Mouse (Mus musculus): Measurements from ENCODE around the gene Sntb2. TPM values are rescaled to one million over a fixed set of nuclear protein-coding genes. Genes with fewer than 3 reads are reported as not detected.
"Not testable (repeated sequence)": the region's sequence is repeated elsewhere in the genome, so short reads cannot be mapped to it uniquely, and the experiment has no call there.

Sntb2 gene
- polyA plus RNA-seq, 2 experiments, result 0.68 to 0.88 TPM

GRCm38 (mm10) chr8:107029310-107029709 is 93.8 kb downstream of the Sntb2 start:
- no peaks in the 10 kb centered on the region for H3K27me3 ChIP-seq (ENCODE audit: control insufficient read depth, insufficient read depth, low read length)
- TF ChIP-seq CTCF (IDR thresholded peaks at IDR 0.05; ENCODE audit: low read depth) (no peak), EP300 (IDR thresholded peaks at IDR 0.05; ENCODE audit: low read depth) (no peak)
- H3K27ac ChIP-seq, result no peak overlapping the region
- WGBS (ENCODE audit: insufficient replicate concordance), result 70% methylated on average over 3 of the region's 3 CpGs
- no peak overlapping the region for H3K4me3 ChIP-seq (ENCODE audit: insufficient read depth in 1 of 2, low read depth in 2 of 2, low read length in 2 of 2)
- H3K36me3 ChIP-seq (replicated peaks; ENCODE audit: control insufficient read depth, insufficient read depth, low read depth), result no peaks in the 10 kb centered on the region
- peaks cover 10 to 25% of the 10 kb centered on the region in 2 experiments for H3K4me1 ChIP-seq (replicated peaks; ENCODE audit: control insufficient read depth in 2 of 2, insufficient read depth in 2 of 2, low read length in 1 of 2)
- no peak overlapping the region for H3K4me2 ChIP-seq (ENCODE audit: low read depth)
- H3K9ac ChIP-seq (replicated peaks), result no peak overlapping the region
- ATAC-seq (ENCODE audit: insufficient read depth), result no peak
- no peaks in the 10 kb centered on the region for H3K9me3 ChIP-seq (ENCODE audit: control insufficient read depth, low read length)
- DNase-seq (ENCODE audit: low read depth in 3 of 3, low spot score in 3 of 3), result no peak

DNA sequence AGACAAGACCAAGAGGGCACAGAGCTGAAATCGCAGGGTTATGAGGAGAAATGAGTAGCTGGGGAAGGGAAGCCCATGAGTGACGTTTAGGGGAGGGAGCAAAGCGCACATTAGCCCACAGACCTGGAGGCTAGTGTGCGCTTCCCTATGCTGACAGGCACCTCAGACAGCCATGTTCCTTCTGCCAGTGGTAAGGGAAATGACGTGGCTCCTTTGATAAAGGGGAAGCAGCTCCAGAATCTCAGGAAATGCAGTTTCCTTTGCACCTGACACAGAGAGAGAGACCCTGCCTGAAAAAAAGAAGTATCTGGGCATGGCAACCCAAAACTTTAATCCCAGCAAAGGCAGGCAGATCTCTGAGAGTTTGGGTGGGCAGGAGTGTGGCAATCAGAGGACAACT is 94.5 kb downstream of the Sntb2 start:
- WGBS (ENCODE audit: insufficient replicate concordance), result 40% methylated on average over 5 of the region's 5 CpGs
- TF ChIP-seq CTCF (IDR thresholded peaks at IDR 0.05; ENCODE audit: low read depth), result no peak
- Histone ChIP-seq H3K4me1 (replicated peaks; ENCODE audit: control insufficient read depth in 2 of 2, insufficient read depth in 2 of 2, low read length in 1 of 2) (peaks cover 10 to 25% of the 10 kb centered on the region in 2 experiments), H3K36me3 (replicated peaks; ENCODE audit: control insufficient read depth, insufficient read depth, low read depth) (no peaks in the 10 kb centered on the region), H3K9ac (replicated peaks) (no peak overlapping the region), H3K27me3 (ENCODE audit: control insufficient read depth, insufficient read depth, low read length) (no peaks in the 10 kb centered on the region), H3K4me2 (ENCODE audit: low read depth) (no peak overlapping the region), H3K27ac (no peak overlapping the region), H3K9me3 (ENCODE audit: control insufficient read depth, low read length) (no peaks in the 10 kb centered on the region), H3K4me3 (ENCODE audit: insufficient read depth in 1 of 2, low read depth in 2 of 2, low read length in 2 of 2) (no peak overlapping the region)
- peak in 1 of 3 experiments; percentile 20 for DNase-seq (ENCODE audit: low read depth in 3 of 3, low spot score in 3 of 3)
- no peak for ATAC-seq (ENCODE audit: insufficient read depth)

GRCm38 (mm10) chr8:107030650-107031576 is 95.4 kb downstream of the Sntb2 start, which contains the start of gene Vps4a:
Gene Vps4a, plus strand, starts transcription at chr8:107031222.
- peak within 1 kb of the TSS; percentile 76 for H3K9ac ChIP-seq (replicated peaks)
- peak within 1 kb of the TSS; percentile 70 to 76 for H3K4me3 ChIP-seq (ENCODE audit: insufficient read depth in 1 of 2, low read depth in 2 of 2, low read length in 2 of 2)
- no peaks in the 10 kb centered on the region for H3K36me3 ChIP-seq (replicated peaks; ENCODE audit: control insufficient read depth, insufficient read depth, low read depth)
- H3K4me2 ChIP-seq (ENCODE audit: low read depth), result peak within 1 kb of the TSS; percentile 92
- 4% methylated on average over 64 of the region's 66 CpGs for WGBS (ENCODE audit: insufficient replicate concordance)
- H3K27me3 ChIP-seq (ENCODE audit: control insufficient read depth, insufficient read depth, low read length), result no peaks in the 10 kb centered on the region
- H3K4me1 ChIP-seq (replicated peaks; ENCODE audit: control insufficient read depth in 2 of 2, insufficient read depth in 2 of 2, low read length in 1 of 2), result peaks cover 10 to 25% of the 10 kb centered on the region in 2 experiments
- ATAC-seq (ENCODE audit: insufficient read depth), result peak; percentile 96
- no peak for TF ChIP-seq EP300 (IDR thresholded peaks at IDR 0.05; ENCODE audit: low read depth)
- TF ChIP-seq CTCF (IDR thresholded peaks at IDR 0.05; ENCODE audit: low read depth), result peak; percentile 91
- H3K27ac ChIP-seq, result peak within 1 kb of the TSS; percentile 10; the same call in 1 of the 2 replicates
- no peaks in the 10 kb centered on the region for H3K9me3 ChIP-seq (ENCODE audit: control insufficient read depth, low read length)
- DNase-seq (ENCODE audit: low read depth in 3 of 3, low spot score in 3 of 3), result peak; percentile 86 to 90 (median 88)

DNA sequence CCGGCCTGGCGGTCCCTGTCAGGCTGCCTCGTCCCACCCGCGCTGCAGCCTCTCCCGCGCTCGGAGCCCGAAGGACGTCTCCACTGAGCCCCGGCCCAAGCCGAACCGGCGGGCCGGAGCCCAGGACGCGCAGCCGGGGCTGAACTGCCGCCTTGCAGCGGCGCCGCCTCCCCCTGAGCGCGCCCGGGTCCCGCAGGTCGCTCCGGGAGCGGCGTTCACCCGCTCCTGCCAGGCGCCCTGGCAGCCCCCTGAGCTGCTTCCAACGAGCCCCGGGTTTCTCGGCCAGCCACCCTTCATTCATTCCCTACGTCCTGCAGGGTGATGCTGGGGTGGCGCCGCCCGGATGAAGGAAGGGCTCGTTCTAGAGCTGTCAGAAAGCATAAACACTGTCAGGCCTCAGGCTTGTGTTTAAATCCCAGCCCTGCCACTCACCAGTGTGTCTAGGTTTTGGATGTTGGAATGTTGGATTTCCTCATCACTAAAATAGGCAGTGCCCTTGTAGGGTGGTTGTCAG is 96.1 kb downstream of the Sntb2 start:
- H3K36me3 ChIP-seq (replicated peaks; ENCODE audit: control insufficient read depth, insufficient read depth, low read depth), result no peaks in the 10 kb centered on the region
- peak overlapping the region; percentile 92 for H3K4me2 ChIP-seq (ENCODE audit: low read depth)
- peaks cover 10 to 25% of the 10 kb centered on the region in 2 experiments for H3K4me1 ChIP-seq (replicated peaks; ENCODE audit: control insufficient read depth in 2 of 2, insufficient read depth in 2 of 2, low read length in 1 of 2)
- H3K9ac ChIP-seq (replicated peaks), result peak overlapping the region; percentile 76
- ATAC-seq (ENCODE audit: insufficient read depth) (no peak), DNase-seq (ENCODE audit: low read depth in 3 of 3, low spot score in 3 of 3) (no peak)
- H3K9me3 ChIP-seq (ENCODE audit: control insufficient read depth, low read length), result no peaks in the 10 kb centered on the region
- WGBS (ENCODE audit: insufficient replicate concordance), result under 1% methylated on average over 40 of the region's 40 CpGs
- H3K27ac ChIP-seq, result peak overlapping the region; percentile 10; the same call in 1 of the 2 replicates
- H3K27me3 ChIP-seq (ENCODE audit: control insufficient read depth, insufficient read depth, low read length), result no peaks in the 10 kb centered on the region
- TF ChIP-seq CTCF (IDR thresholded peaks at IDR 0.05; ENCODE audit: low read depth) (no peak), EP300 (IDR thresholded peaks at IDR 0.05; ENCODE audit: low read depth) (no peak)
- peak overlapping the region; percentile 70 to 76 for H3K4me3 ChIP-seq (ENCODE audit: insufficient read depth in 1 of 2, low read depth in 2 of 2, low read length in 2 of 2)

DNA sequence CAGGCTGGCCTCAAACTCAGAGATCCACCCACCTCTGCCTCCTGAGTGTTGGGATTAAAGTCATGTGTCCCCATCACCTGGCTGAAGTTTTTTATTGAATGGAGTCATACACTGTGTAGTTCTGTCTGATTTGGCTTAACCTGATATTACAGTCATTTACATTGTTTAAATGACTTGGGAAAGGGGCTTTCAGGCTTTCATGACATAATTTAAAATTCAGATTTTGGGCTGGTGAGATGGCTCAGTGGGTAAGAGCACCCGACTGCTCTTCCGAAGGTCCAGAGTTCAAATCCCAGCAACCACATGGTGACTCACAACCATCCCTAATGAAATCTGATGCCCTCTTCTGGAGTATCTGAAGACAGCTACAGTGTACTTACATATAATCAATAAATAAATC is 98.1 kb downstream of the Sntb2 start:
- not testable (repeated sequence) for ATAC-seq (ENCODE audit: insufficient read depth); H3K4me2 ChIP-seq (ENCODE audit: low read depth); DNase-seq (ENCODE audit: low read depth in 3 of 3, low spot score in 3 of 3); H3K9me3 ChIP-seq (ENCODE audit: control insufficient read depth, low read length); H3K9ac ChIP-seq (replicated peaks); H3K36me3 ChIP-seq (replicated peaks; ENCODE audit: control insufficient read depth, insufficient read depth, low read depth); H3K27me3 ChIP-seq (ENCODE audit: control insufficient read depth, insufficient read depth, low read length); H3K4me3 ChIP-seq (ENCODE audit: insufficient read depth in 1 of 2, low read depth in 2 of 2, low read length in 2 of 2); H3K27ac ChIP-seq
- peaks cover 10 to 23% of the 10 kb centered on the region in 2 experiments for H3K4me1 ChIP-seq (replicated peaks; ENCODE audit: control insufficient read depth in 2 of 2, insufficient read depth in 2 of 2, low read length in 1 of 2)
- 84% methylated on average over 2 of the region's 2 CpGs for WGBS (ENCODE audit: insufficient replicate concordance)
